Mouse (Mus musculus) urinary bladder, postnatal 25 days (tissue): Measurements from ENCODE around the gene Rpp40.

ENCODE experiments used
- DNase-seq: peaks from one replicate; pipeline ENCODE4 v3.0.0; 2022; ENCODE audit warnings: low spot score

Gene Rpp40

DNA sequence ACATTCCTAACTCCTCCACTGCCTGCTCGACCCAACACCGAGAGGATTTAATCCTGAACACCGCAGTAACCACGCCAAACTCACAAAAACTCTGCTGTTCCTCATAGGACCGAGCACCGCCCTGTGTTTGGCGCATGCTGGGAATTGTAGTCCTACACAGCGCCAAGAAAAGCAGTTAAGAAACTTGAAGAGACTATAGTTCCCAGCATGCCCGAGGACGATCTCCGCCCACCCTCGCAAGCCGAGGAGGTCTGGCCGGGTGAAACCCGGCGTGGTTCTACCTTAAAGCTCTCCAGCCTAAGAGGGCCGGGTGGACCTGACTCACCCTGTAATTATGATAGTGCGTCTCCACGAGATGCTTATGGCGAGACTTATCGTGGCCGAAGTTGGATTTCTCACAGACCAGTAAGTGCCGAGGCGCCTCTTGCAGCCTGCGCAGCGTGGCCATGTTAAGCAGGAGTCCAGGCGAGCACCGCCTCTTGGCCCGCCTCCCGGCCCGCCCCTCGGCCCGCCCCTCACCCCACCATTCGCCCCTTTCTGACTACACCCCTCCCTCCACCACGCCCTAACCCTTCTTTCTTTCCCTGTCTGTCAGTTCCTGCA lies at the start of gene Rpp40:
Rpp40 (minus strand) TSS at position 481 of the 603 bp plus-strand sequence.
- DNase-seq: peak; percentile 76

- no peak for DNase-seq
These were observed 43.8 kb upstream of the Rpp40 start for GRCm38 (mm10) chr13:35949814-35950455.

- DNase-seq: peak; percentile 76
These were observed 41.3 kb upstream of the Rpp40 start for GRCm38 (mm10) chr13:35947354-35948000.

- DNase-seq: no peak
These were observed 40.6 kb upstream of the Rpp40 start for GRCm38 (mm10) chr13:35946659-35947353.

DNA sequence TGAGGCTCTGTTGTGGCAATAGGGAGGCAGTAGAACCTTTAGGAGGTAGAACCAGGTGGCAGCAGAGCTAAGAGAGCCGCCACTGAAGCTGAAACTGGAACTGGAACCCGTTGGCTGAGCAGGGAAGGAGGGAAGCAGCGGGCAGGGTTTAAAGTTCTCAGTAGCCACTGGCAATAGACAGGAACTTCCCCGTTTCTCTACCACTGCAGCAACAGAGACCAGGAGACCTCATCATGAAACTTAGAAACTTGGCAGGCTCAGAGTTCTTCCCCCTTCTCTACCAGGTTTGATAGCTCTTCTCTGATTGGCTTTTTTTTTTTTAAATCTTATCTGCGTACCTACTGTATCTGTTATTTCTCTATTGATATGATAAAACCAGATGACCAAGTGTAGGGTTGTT lies 34.8 kb upstream of the Rpp40 start:
- no peak for DNase-seq

DNA sequence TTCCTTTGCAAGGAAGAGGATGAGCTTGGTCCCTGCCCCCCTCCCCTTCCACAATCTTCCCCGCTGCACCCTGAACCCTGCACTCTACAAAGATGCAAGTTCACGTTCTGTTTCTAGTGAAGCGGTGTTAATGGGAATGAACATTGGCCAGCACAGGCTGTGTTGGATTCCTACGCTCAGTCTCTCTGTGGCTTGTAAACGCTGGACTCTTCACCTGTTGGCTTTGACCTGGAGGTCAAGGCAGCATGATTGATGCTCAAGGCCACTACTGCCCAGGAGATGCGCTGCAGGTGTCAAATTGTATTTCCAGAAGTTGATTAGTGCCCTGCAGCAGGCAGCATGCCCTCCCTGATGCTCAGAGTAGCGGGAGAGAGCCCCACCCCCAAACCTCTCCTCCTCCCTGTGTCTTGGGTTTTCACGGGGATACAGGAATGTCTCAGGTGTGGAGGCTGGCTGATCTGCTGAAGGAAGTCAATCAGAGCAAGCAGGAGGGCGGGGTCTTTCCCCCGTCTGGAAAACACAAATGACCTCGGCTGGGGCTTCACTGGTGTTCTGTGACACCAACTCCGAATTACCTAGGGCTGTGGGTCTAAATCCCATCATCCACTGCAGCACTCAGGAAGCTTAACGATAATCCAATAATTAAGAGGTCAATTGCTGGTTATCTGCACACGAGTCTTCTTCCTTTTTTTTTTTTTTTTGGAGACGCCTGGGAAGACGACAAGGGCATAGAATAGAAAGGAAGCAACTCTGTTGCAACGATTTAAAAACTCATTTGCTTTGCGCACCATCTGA lies 33.9 kb upstream of the Rpp40 start:
- no peak for DNase-seq

- DNase-seq: no peak
These were observed 31.8 kb upstream of the Rpp40 start for GRCm38 (mm10) chr13:35937991-35938390.

DNA sequence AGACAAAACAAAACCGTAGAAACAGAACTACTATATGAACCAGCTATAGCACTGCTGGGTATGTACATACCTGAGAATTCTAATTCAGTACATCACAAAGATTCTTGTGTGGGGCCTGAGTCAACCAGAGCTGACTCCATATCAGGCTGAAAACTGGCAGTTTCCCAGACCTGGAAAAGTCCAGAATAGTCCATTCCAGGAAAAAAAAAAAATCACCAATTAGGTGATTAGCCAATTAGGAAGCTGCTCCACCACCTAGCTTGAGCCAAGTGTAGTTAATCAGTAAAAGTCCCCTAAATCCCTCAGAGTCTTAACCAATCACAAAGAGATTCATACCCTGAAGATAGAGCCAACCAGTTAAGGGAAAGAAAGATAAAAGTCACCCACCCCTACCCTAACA lies 5.3 kb upstream of the Rpp40 start:
- DNase-seq: no peak

GRCm38 (mm10) chr13:35905378-35905777 lies 781 bp downstream of the Rpp40 start:
- DNase-seq: no peak

- DNase-seq: no peak
These were observed 13.3 kb downstream of the Rpp40 start for GRCm38 (mm10) chr13:35892866-35893265.

- DNase-seq: peak; percentile 20
These were observed 19.9 kb downstream of the Rpp40 start for GRCm38 (mm10) chr13:35886121-35886725.

GRCm38 (mm10) chr13:35880555-35881046 lies 25.6 kb downstream of the Rpp40 start:
- no peak for DNase-seq

GRCm38 (mm10) chr13:35879519-35879918 lies 26.6 kb downstream of the Rpp40 start:
- no peak for DNase-seq

DNA sequence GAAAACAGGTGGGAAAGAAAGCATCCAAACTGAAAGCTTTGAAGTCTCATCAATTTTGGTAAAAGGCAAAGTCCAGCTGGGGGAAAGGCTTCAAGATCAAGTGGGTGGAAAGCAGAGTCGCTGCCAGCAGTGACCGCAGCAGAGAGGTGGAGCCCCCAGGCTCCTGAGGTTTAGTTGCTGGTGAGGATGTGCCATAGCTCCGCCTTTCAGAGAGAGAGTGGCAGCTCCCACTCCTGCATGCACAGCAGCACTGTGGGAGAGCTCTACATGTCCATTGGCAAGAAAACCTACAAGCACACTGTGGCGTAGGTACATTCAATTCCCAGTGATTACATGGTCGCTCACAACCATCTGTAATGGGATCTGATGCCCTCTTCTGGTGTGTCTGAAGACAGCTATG lies 27.1 kb downstream of the Rpp40 start:
- no peak for DNase-seq

DNA sequence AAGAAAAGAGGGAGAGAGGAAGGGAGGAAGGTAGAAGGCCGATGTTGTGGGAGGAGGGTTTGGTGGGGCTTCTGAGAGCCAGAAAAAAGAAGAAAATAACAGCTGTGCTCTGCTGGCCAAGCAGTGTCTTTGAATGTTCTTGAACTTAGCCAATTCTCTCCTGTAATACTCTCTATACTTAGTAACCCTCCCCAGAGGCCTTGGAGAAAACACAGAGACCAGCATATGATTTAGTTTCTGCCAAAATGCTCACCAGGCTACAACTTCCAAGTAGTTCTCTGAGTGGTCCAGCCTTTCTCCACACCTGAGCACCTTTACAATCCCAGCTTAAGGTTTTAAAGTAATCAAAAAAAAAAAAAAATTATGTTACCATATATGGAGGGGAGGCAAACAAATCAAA lies 27.9 kb downstream of the Rpp40 start:
- no peak for DNase-seq

GRCm38 (mm10) chr13:35875396-35875795 lies 30.8 kb downstream of the Rpp40 start:
- DNase-seq: no peak

DNA sequence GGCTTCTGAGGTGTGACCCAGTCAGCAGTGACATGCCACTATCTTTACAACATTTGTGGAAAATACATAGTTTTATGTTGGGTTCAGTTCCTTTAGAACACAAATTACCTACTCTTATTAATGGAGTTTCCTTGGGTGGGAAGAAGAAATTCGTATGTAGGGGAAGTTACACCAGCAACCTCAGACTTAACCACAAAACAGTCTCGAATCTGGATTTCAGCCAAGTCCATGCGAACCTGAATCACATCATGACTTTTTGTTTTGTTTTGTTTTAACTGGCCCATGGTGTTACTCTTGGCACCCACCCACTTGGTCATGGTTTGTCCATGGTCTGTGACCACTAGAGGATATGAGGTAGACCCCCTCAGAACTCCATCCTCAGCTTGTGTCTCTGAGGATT lies 35.1 kb downstream of the Rpp40 start:
- DNase-seq: no peak

- DNase-seq: no peak
These were observed 35.5 kb downstream of the Rpp40 start for GRCm38 (mm10) chr13:35870659-35871058.

GRCm38 (mm10) chr13:35860916-35861315 lies 45.2 kb downstream of the Rpp40 start:
- DNase-seq: no peak

- no peak for DNase-seq
These were observed 48.7 kb downstream of the Rpp40 start for GRCm38 (mm10) chr13:35857486-35857885.

- no peak for DNase-seq
These were observed 53.1 kb downstream of the Rpp40 start for GRCm38 (mm10) chr13:35852851-35853575.
